Mouse (Mus musculus) heart, embryonic 10.5 days (tissue): ENCODE measurements around the gene Olfr1337. TPM values are rescaled to one million over a fixed set of nuclear protein-coding genes. Genes with fewer than 3 reads are reported as not detected.
"Not testable (repeated sequence)": the region's sequence is repeated elsewhere in the genome, so short reads cannot be mapped to it uniquely, and the experiment has no call there.

Experiments
- DNase-seq: peaks from one replicate; pipeline ENCODE4 v3.0.0-alpha.2; 2017; ENCODE audit warnings: low spot score
- H3K27ac ChIP-seq: fragments of 300-500 bp; sonication (generic); 2 replicates; pipeline ENCODE4 v1.5.1; 2016; ENCODE audit warnings: mild to moderate bottlenecking
- H3K27me3 ChIP-seq: fragments of 300-500 bp; sonication (generic); 2 replicates; pipeline ENCODE4 v1.6.1; 2016; ENCODE audit warnings: mild to moderate bottlenecking; ENCODE audit not compliant: poor library complexity, insufficient read depth, severe bottlenecking
- H3K36me3 ChIP-seq: fragments of 300-500 bp; sonication (generic); 2 replicates; pipeline ENCODE4 v1.6.1; 2016; ENCODE audit warnings: mild to moderate bottlenecking, moderate library complexity
- H3K4me1 ChIP-seq: fragments of 300-500 bp; sonication (generic); 2 replicates; pipeline ENCODE4 v1.6.1; 2016; ENCODE audit warnings: mild to moderate bottlenecking
- H3K4me3 ChIP-seq: fragments of 300-500 bp; sonication (generic); 2 replicates; pipeline ENCODE4 v1.5.1; 2016; ENCODE audit warnings: mild to moderate bottlenecking, moderate library complexity
- H3K9me3 ChIP-seq: fragments of 300-500 bp; sonication (generic); 2 replicates; pipeline ENCODE4 v1.6.1; 2016; ENCODE audit warnings: mild to moderate bottlenecking, moderate library complexity
- WGBS: fragments of 180-500 bp; shearing (Covaris S2); methylation state at CpG from one replicate; pipeline ENCODE4 v1.1.7; 2016; 5-methylcytosine and 5-hydroxymethylcytosine counted together
- polyA plus RNA-seq: library from polyadenylated mRNA; unstranded; fragments of >200 nt; fragmentation: Nextera tagmentation; extraction: Ambion mirVana; gene quantifications from 2 replicates; pipeline ENCODE4 v1.2.1, GENCODE M21; 2016

Olfr1337 gene
- not detected in 2 replicates for polyA plus RNA-seq

DNA sequence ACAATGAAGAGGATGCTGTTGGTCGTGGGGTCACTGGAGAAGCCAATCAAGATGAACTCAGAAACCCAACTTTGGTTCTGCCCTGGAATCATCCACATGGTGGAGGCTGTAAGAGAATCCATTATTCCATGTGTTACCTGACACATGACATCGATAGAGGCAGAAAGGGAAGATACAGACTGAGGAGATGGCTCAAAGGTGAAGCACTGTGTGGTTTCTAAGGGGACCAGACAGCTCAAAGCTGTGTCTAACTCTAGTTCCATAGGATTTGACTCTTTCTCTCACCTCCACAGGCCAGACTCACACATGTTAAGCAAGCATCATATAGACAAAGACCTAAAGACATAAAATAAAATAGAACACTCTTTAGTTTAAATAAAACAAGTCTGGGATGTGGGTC lies at the start of gene Olfr1337:
Gene Olfr1337 (minus strand): TSS at position 101 of the 400 bp plus-strand sequence.
- no peaks in the 10 kb centered on the region for H3K27me3 ChIP-seq
- WGBS, result 70% methylated on average over 2 of the region's 2 CpGs

DNA sequence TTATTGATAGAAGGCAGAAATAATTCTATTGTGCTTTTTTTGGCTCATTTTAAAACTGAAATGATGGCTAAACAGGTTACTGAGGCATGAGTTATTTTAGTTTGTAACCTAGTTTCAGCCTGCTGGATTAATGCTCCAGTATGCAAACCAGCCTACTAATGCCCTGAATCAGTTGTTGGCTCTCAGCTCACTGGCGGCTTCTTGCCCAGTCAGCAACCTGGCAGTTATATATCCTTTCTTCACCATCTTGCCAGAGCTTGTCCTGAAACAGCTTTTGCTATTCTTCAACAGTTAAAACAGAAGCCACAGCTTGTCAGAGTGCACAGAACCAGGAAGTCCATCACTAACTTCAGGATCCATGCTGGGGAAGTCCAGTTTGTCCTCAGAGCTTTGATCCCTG lies 36.5 kb upstream of the Olfr1337 start:
- H3K9me3 ChIP-seq, result no peaks in the 10 kb centered on the region
- H3K27ac ChIP-seq, result no peak overlapping the region
- WGBS, result 88% methylated on average over 1 of the region's 1 CpGs
- no peaks in the 10 kb centered on the region for H3K27me3 ChIP-seq
- H3K4me1 ChIP-seq, result no peaks in the 10 kb centered on the region
- no peak overlapping the region for H3K4me3 ChIP-seq
- no peaks in the 10 kb centered on the region for H3K36me3 ChIP-seq
- no peak for DNase-seq

More for the DNA sequence above, at the start of gene Olfr1337:
- Histone ChIP-seq H3K36me3 (no peaks in the 10 kb centered on the region), H3K4me3 (no peak within 1 kb of the TSS), H3K4me1 (peaks cover 6% of the 10 kb centered on the region; the same call in 1 of the 2 replicates), H3K9me3 (no peaks in the 10 kb centered on the region), H3K27ac (no peak within 1 kb of the TSS)
- DNase-seq, result no peak

DNA sequence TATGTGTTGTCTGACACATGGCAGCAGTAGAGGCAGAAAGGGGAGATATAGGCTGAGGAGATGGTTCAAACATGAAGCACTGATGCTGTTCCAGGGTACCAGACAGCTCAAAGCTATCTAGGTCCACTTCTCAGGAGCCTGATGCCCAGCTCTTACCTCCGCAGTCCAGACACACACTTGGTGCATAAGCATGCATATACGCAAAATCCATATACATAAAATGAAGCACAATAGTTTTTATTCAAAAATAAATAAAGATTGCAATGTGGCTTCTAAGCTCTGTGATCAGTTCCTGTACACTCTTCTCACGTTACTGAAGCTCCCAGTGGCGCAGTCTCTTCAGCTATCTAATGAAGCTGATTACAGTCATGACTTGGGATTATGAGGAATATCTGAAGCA lies 27.5 kb upstream of the Olfr1337 start, which contains the start of gene Olfr1335:
Gene Olfr1335 (minus strand): TSS at position 101 of the 400 bp plus-strand sequence.
- 87% methylated on average over 4 of the region's 4 CpGs for WGBS
- H3K27ac ChIP-seq, result no peak within 1 kb of the TSS

DNA sequence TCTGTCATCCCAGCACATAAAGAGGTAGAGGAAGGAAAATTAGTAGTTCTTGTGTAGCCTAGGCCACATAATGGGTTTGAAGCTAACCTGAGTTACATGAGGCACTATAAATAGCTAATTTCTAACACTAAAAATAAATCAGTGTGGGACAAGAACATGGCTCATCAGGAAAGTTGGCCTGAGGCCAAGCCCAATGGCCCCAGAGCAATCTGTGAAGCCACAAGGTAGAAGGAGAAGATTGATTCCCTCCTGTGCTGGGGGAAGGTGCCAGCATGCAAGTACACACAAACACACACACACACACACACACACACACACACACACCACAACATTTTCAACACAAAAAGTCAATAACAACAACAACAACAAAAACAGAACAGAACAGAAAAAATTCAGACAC lies 10.4 kb upstream of the Olfr1337 start:
- H3K36me3 ChIP-seq, H3K9me3 ChIP-seq, H3K27me3 ChIP-seq, DNase-seq, H3K4me3 ChIP-seq, H3K4me1 ChIP-seq, H3K27ac ChIP-seq: not testable (repeated sequence)

More for the DNA sequence above, 27.5 kb upstream of the Olfr1337 start, which contains the start of gene Olfr1335:
- H3K4me1 ChIP-seq, result no peaks in the 10 kb centered on the region
- H3K27me3 ChIP-seq, result no peaks in the 10 kb centered on the region
- no peaks in the 10 kb centered on the region for H3K9me3 ChIP-seq
- DNase-seq, result no peak
- no peaks in the 10 kb centered on the region for H3K36me3 ChIP-seq
- H3K4me3 ChIP-seq, result no peak within 1 kb of the TSS

DNA sequence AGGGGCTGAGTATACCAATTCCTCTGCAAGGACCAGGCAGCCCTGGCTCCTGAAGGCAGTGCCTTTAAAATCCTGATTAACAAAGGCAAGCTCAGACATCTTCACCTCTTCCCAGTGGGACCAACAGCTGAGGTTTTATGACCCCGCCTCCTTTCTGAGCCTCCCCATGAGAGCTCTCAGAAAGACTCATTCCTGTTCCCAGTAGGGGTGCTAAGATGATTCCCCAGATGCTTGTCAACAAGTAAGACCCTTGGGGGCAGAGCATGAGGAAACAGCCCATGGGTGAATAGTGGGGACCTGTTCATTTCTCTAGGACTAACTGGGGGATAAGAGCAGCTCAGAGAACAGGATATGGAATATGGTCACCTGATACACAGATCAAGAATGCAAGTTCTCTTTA lies 23.7 kb downstream of the Olfr1337 start, which contains the start of gene Olfr1338:
Gene Olfr1338 (minus strand): TSS at position 101 of the 400 bp plus-strand sequence.
- Histone ChIP-seq H3K4me3 (no peak within 1 kb of the TSS), H3K4me1 (no peaks in the 10 kb centered on the region), H3K27me3 (no peaks in the 10 kb centered on the region), H3K36me3 (no peaks in the 10 kb centered on the region), H3K9me3 (no peaks in the 10 kb centered on the region), H3K27ac (no peak within 1 kb of the TSS)
- WGBS, result 81% methylated on average over 1 of the region's 1 CpGs
- no peak for DNase-seq

DNA sequence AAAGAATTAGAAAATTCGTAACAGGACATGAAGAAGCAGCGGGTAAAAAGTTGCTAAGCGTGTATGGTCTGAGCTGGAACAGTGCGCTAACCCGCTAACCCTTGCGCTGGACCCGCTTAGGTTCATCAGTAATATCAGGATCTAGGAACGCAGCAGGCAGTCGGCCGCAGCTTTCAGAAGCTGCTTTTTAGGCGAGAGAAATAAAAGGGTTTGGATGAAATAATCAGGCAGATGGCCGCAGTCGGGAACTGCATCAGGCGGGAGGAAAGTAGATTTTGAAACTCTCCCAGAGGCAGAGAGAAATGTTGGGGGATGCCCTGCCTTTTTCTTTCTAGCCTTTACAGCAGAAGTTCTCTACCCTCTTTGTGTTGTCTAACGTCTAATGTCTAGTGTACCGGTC lies 40.5 kb downstream of the Olfr1337 start:
- no peak for DNase-seq
- 4% methylated on average over 16 of the region's 16 CpGs for WGBS
- peak overlapping the region; percentile 5; the same call in 1 of the 2 replicates for H3K4me3 ChIP-seq
- H3K9me3 ChIP-seq, result no peaks in the 10 kb centered on the region
- H3K4me1 ChIP-seq, result no peaks in the 10 kb centered on the region
- peaks cover 28% of the 10 kb centered on the region for H3K27me3 ChIP-seq
- H3K36me3 ChIP-seq, result no peaks in the 10 kb centered on the region
- H3K27ac ChIP-seq, result no peak overlapping the region

DNA sequence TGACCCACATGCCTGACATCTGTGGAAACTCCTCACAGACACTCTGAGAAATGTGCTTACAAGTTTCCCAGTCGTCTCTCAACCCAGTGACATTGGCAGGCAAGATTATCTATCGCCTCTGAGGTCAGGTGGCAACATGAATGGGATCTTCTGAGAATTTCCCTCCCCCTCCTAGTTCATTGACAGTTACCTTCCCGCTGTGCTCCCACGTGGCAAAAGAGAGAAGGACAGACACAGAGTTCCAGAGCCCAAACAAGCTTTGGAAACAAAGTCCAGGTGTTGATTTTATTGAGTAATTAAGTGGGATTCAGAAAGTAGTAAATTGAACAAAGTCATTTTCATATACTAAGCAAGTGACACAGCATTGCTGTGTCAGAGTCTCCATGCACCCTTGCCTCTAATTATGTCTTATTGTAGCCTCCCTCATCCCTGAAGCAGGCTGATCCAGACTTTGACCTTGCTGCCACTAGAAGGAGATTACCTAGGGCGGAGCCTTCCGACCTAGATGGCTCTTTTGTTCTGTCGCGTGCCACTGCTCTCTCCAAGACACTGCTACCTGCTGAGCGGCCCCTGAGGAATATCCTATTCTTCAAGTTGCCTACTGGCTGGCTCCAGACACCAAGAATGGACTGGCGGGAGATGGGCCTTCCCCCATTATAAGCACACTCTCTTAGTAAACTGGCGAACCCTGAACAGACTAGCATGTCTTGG lies 41.2 kb downstream of the Olfr1337 start:
- H3K36me3 ChIP-seq, result no peaks in the 10 kb centered on the region
- peak overlapping the region; percentile 5; the same call in 1 of the 2 replicates for H3K4me3 ChIP-seq
- H3K27me3 ChIP-seq, result peaks cover 28% of the 10 kb centered on the region
- DNase-seq, result no peak
- no peaks in the 10 kb centered on the region for H3K9me3 ChIP-seq
- no peak overlapping the region for H3K27ac ChIP-seq
- 4% methylated on average over 11 of the region's 11 CpGs for WGBS
- H3K4me1 ChIP-seq, result no peaks in the 10 kb centered on the region

DNA sequence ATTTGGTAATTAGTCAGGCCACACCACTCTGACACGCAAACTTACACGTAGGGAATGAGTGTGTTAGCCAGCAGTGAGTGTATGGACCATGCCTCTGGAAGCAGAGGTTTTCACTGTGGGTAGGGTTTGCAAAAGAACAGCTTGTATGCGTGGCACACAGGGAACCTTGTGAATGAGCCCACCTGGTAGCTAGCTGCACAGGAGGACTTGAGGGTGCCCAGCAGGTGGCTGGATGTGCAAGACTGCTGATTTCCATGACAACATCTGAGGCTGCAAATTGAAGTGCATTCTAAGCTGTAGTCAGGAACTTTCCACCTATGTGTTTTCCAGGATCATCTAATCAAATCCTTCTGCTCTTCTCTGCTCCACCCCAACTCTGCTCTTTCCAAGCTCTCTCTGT lies 42.8 kb downstream of the Olfr1337 start:
- Histone ChIP-seq H3K27ac (no peak overlapping the region), H3K27me3 (peaks cover 28% of the 10 kb centered on the region), H3K36me3 (no peaks in the 10 kb centered on the region), H3K4me3 (no peak overlapping the region), H3K4me1 (no peaks in the 10 kb centered on the region), H3K9me3 (no peaks in the 10 kb centered on the region)
- DNase-seq, result no peak
- 54% methylated on average over 3 of the region's 3 CpGs for WGBS

DNA sequence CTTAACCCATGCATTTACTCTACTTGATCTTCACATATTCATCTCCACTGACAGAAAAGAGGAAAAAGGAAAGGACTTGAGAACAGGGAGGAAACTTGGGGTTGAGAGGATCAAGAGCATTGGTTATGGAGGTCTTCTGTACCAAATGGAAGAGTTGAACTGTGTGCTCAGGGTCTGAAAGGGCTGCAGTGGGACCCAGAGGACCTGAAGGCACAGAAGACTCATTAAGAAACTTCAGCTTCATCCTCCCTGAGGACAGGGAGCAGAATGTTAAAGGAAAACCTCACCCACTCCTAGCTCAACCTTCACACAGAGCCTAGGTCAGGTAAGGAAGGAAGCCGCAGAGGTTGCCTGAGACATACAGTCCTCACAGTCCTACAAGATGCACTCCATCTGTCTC lies 50.5 kb downstream of the Olfr1337 start, which contains the start of gene Olfr1339:
Gene Olfr1339 (plus strand): TSS at position 301 of the 400 bp plus-strand sequence.
- 94% methylated on average over 1 of the region's 1 CpGs for WGBS
- DNase-seq, result no peak
- no peaks in the 10 kb centered on the region for H3K27me3 ChIP-seq
- H3K27ac ChIP-seq, result no peak within 1 kb of the TSS
- H3K36me3 ChIP-seq, result no peaks in the 10 kb centered on the region
- H3K4me1 ChIP-seq, result no peaks in the 10 kb centered on the region
- no peaks in the 10 kb centered on the region for H3K9me3 ChIP-seq
- H3K4me3 ChIP-seq, result no peak within 1 kb of the TSS

Other genes starting within 250 kb of the Olfr1337 start
- 0.32 and 0.69 TPM in 2 replicates for gene Tmem125, start 238.5 kb downstream of the Olfr1337 start, polyA plus RNA-seq
- gene Cfap57, start 161.8 kb downstream of the Olfr1337 start, polyA plus RNA-seq, result 0.84 and 1.1 TPM in 2 replicates
- gene Ebna1bp2, start 161.8 kb downstream of the Olfr1337 start, polyA plus RNA-seq, result 110 and 166 TPM in 2 replicates
- gene Olfr62, start 123.6 kb downstream of the Olfr1337 start, polyA plus RNA-seq, result not detected in 2 replicates
- gene Olfr1342, start 89.8 kb downstream of the Olfr1337 start, polyA plus RNA-seq, result not detected in 2 replicates
- gene Olfr1341, start 79.1 kb downstream of the Olfr1337 start, polyA plus RNA-seq, result 0.03 TPM in 1 of 2 replicates, not detected in the other
- not detected in 2 replicates for gene Olfr1340, start 62.4 kb downstream of the Olfr1337 start, polyA plus RNA-seq
- gene Olfr1339, start 50.4 kb downstream of the Olfr1337 start, polyA plus RNA-seq, result not detected in 2 replicates
- gene Olfr1338, start 23.8 kb downstream of the Olfr1337 start, polyA plus RNA-seq, result not detected in 2 replicates
- not detected in 2 replicates for gene Olfr1335, start 27.4 kb upstream of the Olfr1337 start, polyA plus RNA-seq
- gene Olfr1333, start 53.7 kb upstream of the Olfr1337 start, polyA plus RNA-seq, result not detected in 2 replicates
- gene Olfr1331, start 82.1 kb upstream of the Olfr1337 start, polyA plus RNA-seq, result not detected in 2 replicates
- 0.04 and 0.10 TPM in 2 replicates for gene Olfr1330, start 106.0 kb upstream of the Olfr1337 start, polyA plus RNA-seq
- not detected in 2 replicates for gene Olfr1329, start 134.9 kb upstream of the Olfr1337 start, polyA plus RNA-seq
- 0.05 TPM in 1 of 2 replicates, not detected in the other for gene Olfr1328, start 156.0 kb upstream of the Olfr1337 start, polyA plus RNA-seq
- gene Lao1, start 179.0 kb upstream of the Olfr1337 start, polyA plus RNA-seq, result not detected in 2 replicates